In the genomic region with DNA sequence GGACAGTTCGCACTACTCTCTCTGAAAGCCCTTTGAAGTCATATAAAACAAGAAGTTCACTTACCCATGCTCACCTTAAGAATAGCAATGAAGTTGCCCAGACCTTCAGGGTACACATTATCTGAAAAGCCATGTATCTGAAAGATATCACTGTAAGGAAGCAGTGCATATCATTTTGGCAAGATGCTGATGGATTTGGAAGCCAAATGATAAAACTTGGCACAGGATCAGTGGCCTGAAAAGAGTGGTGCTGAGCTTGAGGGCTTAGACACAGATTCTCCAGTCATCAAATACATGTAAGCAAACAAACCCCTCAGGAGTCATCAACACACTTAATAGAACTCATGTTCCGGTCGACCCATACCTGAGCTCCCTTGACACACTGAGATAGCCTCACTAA, we compare ENCODE assay signal across 27 mouse cellular contexts.
"Had no signal": no experiment of that assay in that cellular context is flagged by ENCODE, and none has a peak within 500 bp of the region (broad histone marks: within the 10 kb centered on the region; RNA-seq: fewer than 3 reads in every experiment).

No protein-coding gene starts in this region.

- H3K4me2 ChIP-seq: heart, embryonic 11.5 days; heart, embryonic 13.5 days; heart, embryonic 15.5 days; hindbrain, embryonic 13.5 days; hindbrain, embryonic 15.5 days; intestine, embryonic 15.5 days; kidney, embryonic 15.5 days; limb, embryonic 13.5 days; limb, embryonic 15.5 days; liver, embryonic 12.5 days had no signal

- H3K4me3 ChIP-seq: heart, adult 2 months; heart, embryonic 13.5 days; heart, embryonic 15.5 days; hindbrain, embryonic 13.5 days; hindbrain, embryonic 15.5 days; intestine, embryonic 15.5 days; kidney, embryonic 15.5 days; limb, embryonic 13.5 days; limb, embryonic 15.5 days; liver, embryonic 12.5 days had no signal

- H3K36me3 ChIP-seq: heart, embryonic 13.5 days; heart, embryonic 15.5 days; hindbrain, embryonic 13.5 days; hindbrain, embryonic 15.5 days; intestine, embryonic 15.5 days; kidney, embryonic 15.5 days; limb, embryonic 13.5 days; limb, embryonic 15.5 days; liver, embryonic 12.5 days had no signal

- DNase-seq: gastrocnemius, postnatal 14 days; gastrocnemius, postnatal 36 days; heart, adult 11 months; heart, adult 2 months; heart, postnatal 14 days; heart, postnatal 36 days; kidney, adult 11 months; kidney, adult 2 months; kidney, adult 9 months; kidney, postnatal 14 days; kidney, postnatal 36 days; layer of hippocampus, adult 9-11 months; layer of hippocampus, postnatal 36 days; left cerebral cortex, postnatal 4 days had no signal

- H3K9me3 ChIP-seq: heart, embryonic 13.5 days; heart, embryonic 15.5 days; hindbrain, embryonic 13.5 days; hindbrain, embryonic 15.5 days; intestine, embryonic 15.5 days; kidney, embryonic 15.5 days; limb, embryonic 13.5 days; limb, embryonic 15.5 days; liver, embryonic 12.5 days had no signal

- H3K9ac ChIP-seq: heart, embryonic 13.5 days; heart, embryonic 15.5 days; hindbrain, embryonic 13.5 days; hindbrain, embryonic 15.5 days; intestine, embryonic 15.5 days; kidney, embryonic 15.5 days; limb, embryonic 13.5 days; limb, embryonic 15.5 days; liver, embryonic 12.5 days; liver, embryonic 14.5 days had no signal

- ATAC-seq: inflammation-experienced regulatory T-cells, adult 6 months; intestine, embryonic 15.5 days; liver, embryonic 12.5 days had no signal

- H3K27me3 ChIP-seq: heart, embryonic 13.5 days; heart, embryonic 15.5 days; hindbrain, embryonic 13.5 days; hindbrain, embryonic 15.5 days; intestine, embryonic 15.5 days; kidney, embryonic 15.5 days; limb, embryonic 13.5 days; limb, embryonic 15.5 days; liver, embryonic 12.5 days had no signal

- H3K27ac ChIP-seq: heart, embryonic 13.5 days; heart, embryonic 15.5 days; hindbrain, embryonic 13.5 days; hindbrain, embryonic 15.5 days; intestine, embryonic 15.5 days; kidney, embryonic 15.5 days; kidney, postnatal 0 days; limb, embryonic 13.5 days; limb, embryonic 15.5 days; liver, embryonic 12.5 days; liver, embryonic 14.5 days had no signal

- H3K4me1 ChIP-seq: hindbrain, embryonic 13.5 days; hindbrain, embryonic 15.5 days; kidney, embryonic 15.5 days; limb, embryonic 13.5 days; limb, embryonic 15.5 days had no signal
